Mouse (Mus musculus): ENCODE measurements around the gene Nckap5.

DNA sequence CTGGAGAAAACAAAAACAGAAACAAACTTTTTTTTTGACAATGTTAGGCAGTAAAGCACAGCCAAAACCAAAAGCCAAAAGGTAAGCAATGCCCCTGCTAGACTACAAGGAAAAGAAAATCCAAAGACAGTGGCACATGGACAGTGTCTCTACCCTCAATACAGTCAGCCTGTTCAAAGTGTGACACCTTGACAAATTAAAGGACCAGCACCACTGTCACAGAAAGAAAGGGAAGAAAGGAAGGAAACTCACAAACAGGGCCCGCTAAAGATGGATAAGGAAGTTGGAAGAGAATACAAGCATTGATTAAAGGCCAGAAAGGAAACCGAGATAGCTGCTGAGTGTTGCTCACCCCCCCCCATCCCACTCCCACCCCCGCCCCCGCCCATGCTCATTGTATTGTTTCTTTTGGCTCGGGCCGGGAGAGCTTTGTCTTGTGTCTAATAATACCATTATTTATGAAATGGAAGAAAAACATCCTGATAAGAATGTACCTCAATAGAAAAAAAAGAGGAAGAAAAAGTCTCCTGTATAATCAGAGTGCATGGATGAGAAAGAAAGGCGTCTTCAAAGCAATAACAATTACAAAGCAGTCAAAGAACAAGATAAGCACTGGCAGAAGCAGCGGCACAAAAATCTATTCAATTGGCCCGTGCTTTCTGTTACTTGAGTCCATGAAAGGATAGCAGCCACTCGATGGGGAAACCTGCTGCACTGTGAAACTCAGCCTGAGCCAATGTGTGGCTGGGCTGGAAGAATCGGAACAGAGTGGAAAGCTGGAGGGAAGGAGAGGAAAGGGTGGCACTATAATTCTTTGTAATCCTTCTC lies 368.9 kb downstream of the Nckap5 start:
- no peak for TF ChIP-seq CTCF (IDR thresholded peaks at IDR 0.05; ENCODE audit: insufficient read depth, low read length)
- no peak for TF ChIP-seq POLR2A (IDR thresholded peaks at IDR 0.05; ENCODE audit: borderline replicate concordance, extremely low read depth, low read depth, low read length)
